Mouse (Mus musculus) left cerebral cortex, adult 9 months (tissue): Measurements from ENCODE around the gene Fam210b.

Source experiments
- DNase-seq, 2 experiments: peaks; one replicate each; pipeline ENCODE4 v3.0.0; 2022; ENCODE audit warnings: low spot score in 2 of 2

The Fam210b gene

GRCm38 (mm10) chr2:172349776-172350175, 4.4 kb downstream of the Fam210b start:
- DNase-seq: no peak

GRCm38 (mm10) chr2:172350773-172351172, 5.4 kb downstream of the Fam210b start:
- DNase-seq: no peak

- DNase-seq: no peak
Measured at GRCm38 (mm10) chr2:172353218-172353617, 7.9 kb downstream of the Fam210b start.

- no peak for DNase-seq
Measured at GRCm38 (mm10) chr2:172354761-172355160, 9.4 kb downstream of the Fam210b start.

GRCm38 (mm10) chr2:172355833-172356232, 10.5 kb downstream of the Fam210b start:
- DNase-seq: no peak

GRCm38 (mm10) chr2:172363176-172363575, 17.8 kb downstream of the Fam210b start:
- DNase-seq: no peak

- peak; percentile 92 to 97 for DNase-seq
Measured at GRCm38 (mm10) chr2:172370411-172371223, 25.3 kb downstream of the Fam210b start, which contains the start of the genes Aurka and Cstf1. Gene Aurka (minus strand): TSS chr2:172370535. Gene Cstf1 (plus strand): TSS chr2:172370681.

- DNase-seq: no peak
Measured at GRCm38 (mm10) chr2:172371258-172371657, 25.9 kb downstream of the Fam210b start.

GRCm38 (mm10) chr2:172376551-172376950, 31.2 kb downstream of the Fam210b start:
- no peak for DNase-seq

GRCm38 (mm10) chr2:172376999-172377515, 31.7 kb downstream of the Fam210b start:
- DNase-seq: no peak

GRCm38 (mm10) chr2:172378332-172378731, 33.0 kb downstream of the Fam210b start:
- DNase-seq: peak in 1 of 2 experiments; percentile 43

GRCm38 (mm10) chr2:172380513-172380912, 35.1 kb downstream of the Fam210b start:
- no peak for DNase-seq

GRCm38 (mm10) chr2:172381341-172381740, 36.0 kb downstream of the Fam210b start:
- DNase-seq: no peak

GRCm38 (mm10) chr2:172381898-172382297, 36.5 kb downstream of the Fam210b start:
- no peak for DNase-seq

GRCm38 (mm10) chr2:172384715-172385114, 39.4 kb downstream of the Fam210b start:
- DNase-seq: no peak

- DNase-seq: no peak
Measured at GRCm38 (mm10) chr2:172390341-172390740, 45.0 kb downstream of the Fam210b start.

- DNase-seq: peak; percentile 65 to 78
Measured at GRCm38 (mm10) chr2:172392041-172392521, 46.7 kb downstream of the Fam210b start.

GRCm38 (mm10) chr2:172393391-172394051, 48.2 kb downstream of the Fam210b start, which contains the start of gene Cass4:
Gene Cass4 (plus strand): TSS chr2:172393794.
- no peak for DNase-seq

GRCm38 (mm10) chr2:172394052-172394392, 48.7 kb downstream of the Fam210b start:
- DNase-seq: no peak

- DNase-seq: no peak
Measured at GRCm38 (mm10) chr2:172394671-172395070, 49.3 kb downstream of the Fam210b start.

GRCm38 (mm10) chr2:172395961-172396360, 50.6 kb downstream of the Fam210b start:
- DNase-seq: no peak

GRCm38 (mm10) chr2:172399901-172400300, 54.5 kb downstream of the Fam210b start:
- no peak for DNase-seq
